In the genomic region with DNA sequence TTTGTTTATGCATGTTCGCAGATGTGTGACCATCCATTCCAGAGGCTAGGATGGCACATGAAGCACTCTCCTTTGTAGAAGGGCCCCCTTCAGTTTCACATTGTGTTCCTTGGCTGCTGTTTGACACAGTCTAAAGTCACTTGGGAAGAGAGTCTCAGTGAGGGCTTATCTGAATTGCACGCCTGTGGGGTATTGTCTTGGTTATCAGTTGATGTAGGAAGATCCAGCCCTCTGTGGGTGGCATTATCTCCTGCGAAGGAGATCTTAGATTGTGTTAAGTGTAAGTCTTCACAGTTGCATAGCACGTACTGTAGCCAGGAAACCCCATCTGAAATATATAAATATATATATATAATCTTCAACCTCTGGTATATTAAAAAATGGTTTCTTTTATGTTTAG, we compare ENCODE assay signal across 14 mouse cellular contexts.
"Had no signal": no experiment of that assay in that cellular context is flagged by ENCODE, and none has a peak within 500 bp of the region (broad histone marks: within the 10 kb centered on the region; RNA-seq: fewer than 3 reads in every experiment).

No protein-coding gene starts in this region.

- H3K27ac ChIP-seq: kidney, postnatal 0 days; layer of hippocampus, adult 2 months; midbrain, embryonic 10.5 days; neural tube, embryonic 15.5 days had no signal

- DNase-seq: kidney, adult 8-10 months; kidney, postnatal 4 days; left cerebral cortex, postnatal 4 days; lung, adult 18-20 months; midbrain, embryonic 14.5 days; right cerebral cortex, adult 18-20 months; right cerebral cortex, postnatal 25 days; thymus, postnatal 4 days had no signal

- H3K9ac ChIP-seq: limb, embryonic 13.5 days; neural tube, embryonic 15.5 days had no signal

- H3K9me3 ChIP-seq: limb, embryonic 13.5 days; midbrain, embryonic 10.5 days; neural tube, embryonic 15.5 days had no signal

- H3K4me3 ChIP-seq: layer of hippocampus, adult 2 months; limb, embryonic 13.5 days; midbrain, embryonic 10.5 days; myocyte; neural tube, embryonic 15.5 days had no signal

- H3K4me1 ChIP-seq: midbrain, embryonic 10.5 days; neural tube, embryonic 15.5 days had no signal

- H3K27me3 ChIP-seq: limb, embryonic 13.5 days; neural tube, embryonic 15.5 days had no signal

- H3K4me2 ChIP-seq: limb, embryonic 13.5 days; neural tube, embryonic 15.5 days had no signal
